Mouse (Mus musculus): ENCODE measurements around the gene Aifm2.

GRCm38 (mm10) chr10:61782799-61783611 lies 67.9 kb downstream of the Aifm2 start:
- TF ChIP-seq POLR2A (IDR thresholded peaks at IDR 0.05; ENCODE audit: control insufficient read depth, low read depth, low read length) (no peak), CTCF (IDR thresholded peaks at IDR 0.05; ENCODE audit: control insufficient read depth, insufficient read depth, insufficient replicate concordance, low read depth, low read length) (peak; percentile 61; the same call in 1 of the 2 replicates)

All from testis, adult 2 months (tissue).